Mouse (Mus musculus): ENCODE results near the gene Tmem131l.

DNA sequence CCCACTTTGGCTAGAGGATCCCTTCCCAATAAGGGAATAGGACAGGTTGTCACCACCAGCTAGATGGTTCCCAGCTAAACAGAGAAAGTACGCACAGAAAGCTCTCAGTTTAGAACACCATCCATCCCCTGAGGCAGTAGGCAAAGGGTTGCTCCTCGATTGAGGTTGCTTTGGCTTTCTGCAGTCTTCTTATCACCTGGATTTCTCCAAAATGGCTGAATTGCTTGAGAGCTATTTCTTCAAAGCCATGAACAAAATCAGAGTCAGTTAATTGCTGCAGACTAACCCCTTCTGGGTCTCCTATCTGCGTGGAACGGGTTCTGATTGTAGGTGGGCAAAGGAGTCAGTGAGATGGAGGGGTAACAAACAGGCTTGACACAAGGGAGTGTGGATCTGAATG, 161.2 kb downstream of the Tmem131l start:
- TF ChIP-seq POLR2A (IDR thresholded peaks at IDR 0.05; ENCODE audit: borderline replicate concordance, insufficient read depth, low read length) (no peak), CTCF (IDR thresholded peaks at IDR 0.05; ENCODE audit: borderline replicate concordance, insufficient read depth, low read depth, low read length) (no peak)

Measured in cerebellum, adult 2 months (tissue).